Mouse (Mus musculus) MEL (cell line): Measurements from ENCODE around the gene Sipa1l1.

Source experiments
- CHD2 ChIP-seq: IDR thresholded peaks from 2 replicates; pipeline ENCODE4 v1.6.1; 2011; ENCODE audit warnings: low read length, improper control_type of control experiment
- CTCF ChIP-seq, 3 experiments: IDR thresholded peaks in 2 of 3; conservative IDR thresholded peaks in 1 of 3; 2 replicates each; pipeline ENCODE4 v1.5.1; 2011 to 2012; ENCODE audit warnings: low read length in 3 of 3, low read depth in 2 of 3, mild to moderate bottlenecking in 2 of 3, improper control_type of control experiment in 1 of 3, inconsistent platforms in 1 of 3, mixed read lengths in 1 of 3, moderate library complexity in 1 of 3; ENCODE audit not compliant: control insufficient read depth in 1 of 3, insufficient read depth in 1 of 3, poor library complexity in 1 of 3, severe bottlenecking in 1 of 3
- EP300 ChIP-seq, 2 experiments: IDR thresholded peaks; 2 replicates each; pipeline ENCODE4 v1.6.1; 2011; ENCODE audit warnings: improper control_type of control experiment in 2 of 2, low read length in 2 of 2, low read depth in 1 of 2, mild to moderate bottlenecking in 1 of 2
- GATA1 ChIP-seq: IDR thresholded peaks from 2 replicates; pipeline ENCODE4 v1.6.1; 2011; ENCODE audit warnings: low read depth, low read length, improper control_type of control experiment
- MYB ChIP-seq: IDR thresholded peaks from 2 replicates; pipeline ENCODE4 v1.6.1; 2011; ENCODE audit warnings: mild to moderate bottlenecking, low read depth, low read length, improper control_type of control experiment
- NELFE ChIP-seq: IDR thresholded peaks from 2 replicates; pipeline ENCODE4 v1.6.1; 2011; ENCODE audit warnings: low read depth, low read length, improper control_type of control experiment
- NRF1 ChIP-seq: IDR thresholded peaks from 2 replicates; pipeline ENCODE4 v1.6.1; 2014; ENCODE audit warnings: low read depth, mild to moderate bottlenecking, inconsistent platforms, low read length, improper control_type of control experiment, moderate library complexity; ENCODE audit not compliant: poor library complexity, insufficient read depth, severe bottlenecking
- POLR2A ChIP-seq, 2 experiments: IDR thresholded peaks; 2 replicates each; pipeline ENCODE4 v1.6.1; 2011 to 2012; ENCODE audit warnings: low read length in 2 of 2, mild to moderate bottlenecking in 2 of 2, control low read depth in 1 of 2, improper control_type of control experiment in 1 of 2, low read depth in 1 of 2, moderate library complexity in 1 of 2; ENCODE audit not compliant: control insufficient read depth in 1 of 2, insufficient read depth in 1 of 2, poor library complexity in 1 of 2
- TBP ChIP-seq: IDR thresholded peaks from 2 replicates; pipeline ENCODE4 v1.8.0; 2011; ENCODE audit warnings: low read depth, low read length, improper control_type of control experiment
- ZNF384 ChIP-seq: IDR thresholded peaks from 2 replicates; pipeline ENCODE4 v1.6.1; 2012; ENCODE audit warnings: low read depth, mild to moderate bottlenecking, inconsistent platforms, low read length, improper control_type of control experiment

- peak; percentile 58 for TF ChIP-seq GATA1
- TF ChIP-seq CHD2: no peak
- TF ChIP-seq TBP: no peak
- TF ChIP-seq ZNF384: no peak
- no peak for TF ChIP-seq CTCF (IDR thresholded peaks at IDR 0.05 in 2 of 3, conservative IDR thresholded peaks at IDR 0.05 in 1 of 3; ENCODE audit: control insufficient read depth in 1 of 3, insufficient read depth in 1 of 3, low read depth in 2 of 3, low read length in 3 of 3, poor library complexity in 1 of 3, severe bottlenecking in 1 of 3)
- no peak for TF ChIP-seq NELFE
- TF ChIP-seq POLR2A (IDR thresholded peaks at IDR 0.05; ENCODE audit: control insufficient read depth in 1 of 2, insufficient read depth in 1 of 2, low read depth in 1 of 2, low read length in 2 of 2, poor library complexity in 1 of 2): no peak
- no peak for TF ChIP-seq MYB
- peak in 1 of 2 experiments; percentile 57; a peak in 1 of 4 replicates for TF ChIP-seq EP300 (IDR thresholded peaks at IDR 0.05; ENCODE audit: low read depth in 1 of 2, low read length in 2 of 2)
- no peak for TF ChIP-seq NRF1
Observed at GRCm38 (mm10) chr12:82256921-82257500, 87.9 kb downstream of the Sipa1l1 start.
